Mouse (Mus musculus): ENCODE measurements around the gene Pcid2. TPM values are rescaled to one million over a fixed set of nuclear protein-coding genes. Genes with fewer than 3 reads are reported as not detected.

Pcid2 gene
- 15.3 and 20.3 TPM in 2 replicates for polyA plus RNA-seq (2015; fragmentation: Nextera tagmentation; extraction: Ambion mirVana)

DNA sequence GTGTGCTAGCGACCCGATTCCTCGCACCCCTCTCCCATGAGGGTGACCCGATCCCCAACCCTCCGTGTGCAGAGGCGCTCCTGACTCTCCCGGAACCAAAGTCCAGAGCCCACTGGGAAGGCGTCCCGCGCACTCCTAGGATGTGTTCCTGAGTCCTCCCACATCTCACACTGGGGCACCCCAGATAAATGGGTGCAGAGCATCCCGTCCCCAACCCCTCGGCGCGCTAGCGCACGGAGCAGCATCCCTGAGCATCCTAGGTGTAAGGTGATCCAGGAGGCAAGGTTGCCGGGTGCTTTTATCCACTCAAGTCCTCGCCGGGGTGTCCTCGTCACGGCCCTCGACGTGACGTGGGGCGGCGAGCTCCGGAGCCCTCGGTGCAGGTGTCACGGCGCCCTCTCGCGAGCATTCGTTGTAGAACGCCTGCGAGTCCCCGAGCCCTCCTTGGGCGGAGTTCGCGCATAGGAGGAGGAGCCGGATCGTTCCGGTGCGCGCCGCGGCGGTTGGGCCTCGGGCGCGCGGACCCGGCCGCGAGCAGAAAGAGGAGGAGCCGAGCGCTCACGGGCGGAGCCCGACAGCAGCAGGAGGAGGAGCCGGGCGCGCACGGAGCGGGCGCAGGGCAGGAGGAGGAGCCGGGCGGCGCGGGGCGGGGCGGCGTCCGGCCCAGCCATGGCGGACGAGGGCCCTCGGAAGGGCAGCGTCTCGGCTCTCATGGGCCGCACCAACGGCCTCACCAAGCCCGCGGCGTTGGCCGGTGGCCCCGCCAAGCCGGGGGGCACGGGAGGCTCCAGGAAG, at the start of gene Pcid2, which contains the start of gene Cul4a:
Gene Pcid2 (minus strand): TSS at position 373 of the 795 bp plus-strand sequence.
Gene Cul4a (plus strand): TSS at position 535 of the 795 bp plus-strand sequence.

DNA sequence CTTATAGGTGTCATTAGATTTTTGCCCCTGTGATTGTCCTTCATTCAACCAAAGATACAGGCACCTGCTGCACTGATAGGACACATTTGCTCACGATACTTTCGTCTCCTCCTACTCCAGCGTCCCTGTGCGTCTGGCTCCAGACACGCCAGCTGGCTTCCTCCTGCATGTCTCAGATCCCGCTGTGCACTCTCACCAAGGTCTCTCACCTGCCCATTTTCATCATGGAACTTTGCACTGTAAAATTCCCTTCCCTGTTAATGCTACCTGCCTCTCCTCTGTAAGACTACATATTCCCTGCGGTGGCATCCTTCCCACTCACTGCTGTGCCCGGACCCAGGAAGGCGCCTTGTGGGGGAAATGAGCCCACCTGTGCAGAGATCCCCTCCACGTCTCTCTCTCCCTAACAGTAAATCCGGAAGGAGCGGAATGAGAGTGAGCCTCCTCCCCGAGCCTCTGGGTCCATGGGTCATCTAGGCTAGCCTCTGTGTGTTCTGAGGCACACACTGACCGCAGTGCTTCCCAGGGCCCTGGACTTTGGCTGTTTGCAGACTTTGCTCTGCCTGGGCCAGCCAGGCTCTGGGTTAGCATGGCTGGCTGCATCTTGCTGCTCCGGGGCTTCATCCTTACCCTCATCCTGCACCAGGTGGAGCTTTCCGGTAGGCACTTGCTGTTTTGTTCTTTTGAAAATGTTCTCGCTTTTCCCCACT, 44.7 kb downstream of the Pcid2 start, which contains the start of gene Proz:
Gene Proz (plus strand): TSS at position 474 of the 710 bp plus-strand sequence.

DNA sequence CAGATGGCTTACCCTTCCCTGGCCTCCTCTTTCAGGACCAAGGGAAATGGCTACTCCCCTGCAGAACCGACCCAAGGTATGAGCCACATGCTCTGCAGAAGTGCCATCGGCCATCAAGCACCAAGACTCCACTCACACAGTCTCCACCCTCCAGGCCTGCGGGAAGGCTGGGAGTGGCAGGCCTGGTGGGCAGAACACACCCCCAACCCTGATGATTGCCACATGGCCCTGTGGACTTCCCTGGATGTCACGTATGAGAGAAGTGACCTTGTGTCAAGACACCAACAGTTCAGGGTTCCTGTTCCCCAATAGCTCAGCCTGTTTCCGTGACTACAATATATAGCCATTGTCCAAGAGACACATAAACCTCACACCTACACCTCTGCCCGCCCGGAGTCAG, 68.2 kb downstream of the Pcid2 start, which contains the start of gene F10:
Gene F10 (plus strand): TSS at position 294 of the 400 bp plus-strand sequence.

Small RNA genes within 50 kb of the gene (microRNA-seq; reads per million reads assigned to microRNA genes)
- not detected for gene Mir7065 (ENCODE audit: borderline replicate concordance, insufficient number of aligned reads)

Other genes starting within 250 kb of the Pcid2 start
- 11.4 and 16.1 TPM in 2 replicates for gene Mcf2l, start 231.7 kb downstream of the Pcid2 start, polyA plus RNA-seq (2015; fragmentation: Nextera tagmentation; extraction: Ambion mirVana)
- gene F7, start 79.4 kb downstream of the Pcid2 start, polyA plus RNA-seq (2015; fragmentation: Nextera tagmentation; extraction: Ambion mirVana), result 0.80 and 1.2 TPM in 2 replicates
- 10.9 and 17.2 TPM in 2 replicates for gene F10, start 68.2 kb downstream of the Pcid2 start, polyA plus RNA-seq (2015; fragmentation: Nextera tagmentation; extraction: Ambion mirVana)
- 1.6 and 3.1 TPM in 2 replicates for gene Proz, start 44.5 kb downstream of the Pcid2 start, polyA plus RNA-seq (2015; fragmentation: Nextera tagmentation; extraction: Ambion mirVana)
- gene Cul4a, start 162 bp upstream of the Pcid2 start, polyA plus RNA-seq (2015; fragmentation: Nextera tagmentation; extraction: Ambion mirVana), result 65.3 and 129 TPM in 2 replicates
- 295 and 388 TPM in 2 replicates for gene Lamp1, start 53.7 kb upstream of the Pcid2 start, polyA plus RNA-seq (2015; fragmentation: Nextera tagmentation; extraction: Ambion mirVana)
- gene Grtp1, start 95.2 kb upstream of the Pcid2 start, polyA plus RNA-seq (2015; fragmentation: Nextera tagmentation; extraction: Ambion mirVana), result 20.5 and 26.6 TPM in 2 replicates
- 0.24 and 1.8 TPM in 2 replicates for gene Adprhl1, start 148.7 kb upstream of the Pcid2 start, polyA plus RNA-seq (2015; fragmentation: Nextera tagmentation; extraction: Ambion mirVana)
- gene Dcun1d2, start 182.7 kb upstream of the Pcid2 start, polyA plus RNA-seq (2015; fragmentation: Nextera tagmentation; extraction: Ambion mirVana), result 11.9 and 17.3 TPM in 2 replicates
- gene Tmco3, start 182.7 kb upstream of the Pcid2 start, polyA plus RNA-seq (2015; fragmentation: Nextera tagmentation; extraction: Ambion mirVana), result 23.1 and 23.3 TPM in 2 replicates
- gene Tfdp1, start 233.3 kb upstream of the Pcid2 start, polyA plus RNA-seq (2015; fragmentation: Nextera tagmentation; extraction: Ambion mirVana), result 55.0 and 71.1 TPM in 2 replicates